Mouse (Mus musculus) Patski (cell line): ENCODE data around the gene Fam204a. TPM values are rescaled to one million over a fixed set of nuclear protein-coding genes. Genes with fewer than 3 reads are reported as not detected.

Experiments
- ATAC-seq: fragments of 100-300 bp; one replicate; pipeline ENCODE4 v1.8.0; 2021
- CTCF ChIA-PET: fragments of 350-600 bp; sonication (Branson Sonifier 250); formaldehyde crosslinking; loops from one replicate; lab custom pipeline; 2022; ENCODE audit warnings: inconsistent platforms; lab: Charles Lee
- POLR2A ChIA-PET: fragments of 350-600 bp; sonication (Branson Sonifier 250); formaldehyde crosslinking; loops from one replicate; lab custom pipeline; 2022; ENCODE audit warnings: antibody characterized with exemption, inconsistent platforms; lab: Charles Lee
- DNase-seq: peaks from one replicate; pipeline ENCODE4 v3.0.0-alpha.2; 2011; ENCODE audit warnings: low read depth, low spot score
- H3K27me3 ChIP-seq: fragments of 371-371 bp; one replicate; pipeline ENCODE4 v1.5.1; 2021
- CTCF ChIP-seq: fragments of 100-300 bp; IDR thresholded peaks from one replicate; pipeline ENCODE4 v1.5.1; 2021
- in situ Hi-C: fragments of 300-500 bp; cut with MboI; formaldehyde crosslinking; loops from 3 replicates; pipeline ENCODE4 v1.11.1; 2018; ENCODE audit warnings: low pct_unique_long_range_greater_than_20kb, mixed read lengths
- polyA plus RNA-seq: library from polyadenylated mRNA; unstranded; gene quantifications from one replicate; pipeline ENCODE4 v1.2.3, GENCODE M21; 2021

Gene Fam204a
- 63.5 TPM for polyA plus RNA-seq

- no peak for TF ChIP-seq CTCF
- CTCF ChIA-PET: interaction anchor here (1.2 kb wide), 1 partner anchor 10 kb away, joined by 3 read pairs; no protein-coding TSS in a partner anchor
- ATAC-seq: peak; percentile 95
- H3K27me3 ChIP-seq: peaks cover 27% of the 10 kb centered on the region
- in situ Hi-C loops: no loop called here
- POLR2A ChIA-PET: no interaction called here
- peak; percentile 76 for DNase-seq
Observed at GRCm38 (mm10) chr19:60225899-60226844, at the start of gene Fam204a. TSS of gene Fam204a (minus strand) at chr19:60226701.

GRCm38 (mm10) chr19:60265789-60266188, 39.3 kb upstream of the Fam204a start:
- no peak for ATAC-seq
- no peak for DNase-seq
- TF ChIP-seq CTCF: no peak
- peaks cover 39% of the 10 kb centered on the region for H3K27me3 ChIP-seq
- CTCF ChIA-PET: no interaction called here
- POLR2A ChIA-PET: no interaction called here
- in situ Hi-C loops: no loop called here

GRCm38 (mm10) chr19:60260689-60261088, 34.2 kb upstream of the Fam204a start:
- peaks cover 47% of the 10 kb centered on the region for H3K27me3 ChIP-seq
- no peak for DNase-seq
- TF ChIP-seq CTCF: no peak
- CTCF ChIA-PET: interaction anchor here (1.8 kb wide), 1 partner anchor 24 kb away, joined by 5 read pairs; no protein-coding TSS in a partner anchor
- in situ Hi-C loops: no loop called here
- POLR2A ChIA-PET: no interaction called here
- no peak for ATAC-seq

- no peak for DNase-seq
- ChIA-PET CTCF (interaction anchor here (0.8 to 1.0 kb wide), 2 partner anchors 20 to 59 kb away, joined by 3 read pairs; no protein-coding TSS in a partner anchor), POLR2A (no interaction called here)
- in situ Hi-C loops: no loop called here
- ATAC-seq: no peak
- H3K27me3 ChIP-seq: peaks cover 38% of the 10 kb centered on the region
- TF ChIP-seq CTCF: peak; percentile 29
Observed at GRCm38 (mm10) chr19:60252021-60252420, 25.5 kb upstream of the Fam204a start.

GRCm38 (mm10) chr19:60251197-60251596, 24.7 kb upstream of the Fam204a start:
- CTCF ChIA-PET: interaction anchor here (0.8 kb wide), 1 partner anchor 19 kb away, joined by 3 read pairs; no protein-coding TSS in a partner anchor
- TF ChIP-seq CTCF: no peak
- POLR2A ChIA-PET: no interaction called here
- in situ Hi-C loops: no loop called here
- ATAC-seq: no peak
- DNase-seq: no peak
- peaks cover 42% of the 10 kb centered on the region for H3K27me3 ChIP-seq

- H3K27me3 ChIP-seq: peaks cover 44% of the 10 kb centered on the region
- CTCF ChIA-PET: no interaction called here
- DNase-seq: no peak
- in situ Hi-C loops: no loop called here
- POLR2A ChIA-PET: no interaction called here
- no peak for ATAC-seq
- TF ChIP-seq CTCF: no peak
Observed at GRCm38 (mm10) chr19:60245250-60245649, 18.7 kb upstream of the Fam204a start.

- POLR2A ChIA-PET: no interaction called here
- ATAC-seq: no peak
- TF ChIP-seq CTCF: no peak
Observed at GRCm38 (mm10) chr19:60242620-60243019, 16.1 kb upstream of the Fam204a start.

GRCm38 (mm10) chr19:60241916-60242602, 15.6 kb upstream of the Fam204a start:
- ChIA-PET POLR2A (no interaction called here), CTCF (no interaction called here)
- no peak for TF ChIP-seq CTCF
- peaks cover 54% of the 10 kb centered on the region for H3K27me3 ChIP-seq
- DNase-seq (no peak), ATAC-seq (no peak)
- in situ Hi-C loops: no loop called here

More at GRCm38 (mm10) chr19:60242620-60243019, 16.1 kb upstream of the Fam204a start:
- H3K27me3 ChIP-seq: peaks cover 54% of the 10 kb centered on the region
- CTCF ChIA-PET: no interaction called here
- in situ Hi-C loops: no loop called here
- DNase-seq: no peak

- DNase-seq (no peak), ATAC-seq (no peak)
- peaks cover 52% of the 10 kb centered on the region for H3K27me3 ChIP-seq
- ChIA-PET CTCF (interaction anchor here (1.6 kb wide), 1 partner anchor 20 kb away, joined by 3 read pairs; no protein-coding TSS in a partner anchor), POLR2A (no interaction called here)
- in situ Hi-C loops: no loop called here
- TF ChIP-seq CTCF: no peak
Observed at GRCm38 (mm10) chr19:60231542-60231941, 5.0 kb upstream of the Fam204a start.

GRCm38 (mm10) chr19:60226845-60227235, 339 bp upstream of the Fam204a start:
- DNase-seq: no peak
- in situ Hi-C loops: no loop called here
- POLR2A ChIA-PET: no interaction called here
- H3K27me3 ChIP-seq: peaks cover 29% of the 10 kb centered on the region
- no peak for ATAC-seq
- CTCF ChIA-PET: no interaction called here
- no peak for TF ChIP-seq CTCF
